Mouse (Mus musculus) stomach, postnatal 0 days (tissue): ENCODE measurements around the gene Tmem101.

Experiments
- CTCF ChIP-seq: IDR thresholded peaks from 2 replicates; pipeline ENCODE4 v1.5.1; 2016; ENCODE audit warnings: antibody characterized with exemption, low read depth, mild to moderate bottlenecking, moderate library complexity
- EP300 ChIP-seq: optimal IDR thresholded peaks from 2 replicates; pipeline ENCODE3; 2016; ENCODE audit warnings: antibody characterized with exemption

DNA sequence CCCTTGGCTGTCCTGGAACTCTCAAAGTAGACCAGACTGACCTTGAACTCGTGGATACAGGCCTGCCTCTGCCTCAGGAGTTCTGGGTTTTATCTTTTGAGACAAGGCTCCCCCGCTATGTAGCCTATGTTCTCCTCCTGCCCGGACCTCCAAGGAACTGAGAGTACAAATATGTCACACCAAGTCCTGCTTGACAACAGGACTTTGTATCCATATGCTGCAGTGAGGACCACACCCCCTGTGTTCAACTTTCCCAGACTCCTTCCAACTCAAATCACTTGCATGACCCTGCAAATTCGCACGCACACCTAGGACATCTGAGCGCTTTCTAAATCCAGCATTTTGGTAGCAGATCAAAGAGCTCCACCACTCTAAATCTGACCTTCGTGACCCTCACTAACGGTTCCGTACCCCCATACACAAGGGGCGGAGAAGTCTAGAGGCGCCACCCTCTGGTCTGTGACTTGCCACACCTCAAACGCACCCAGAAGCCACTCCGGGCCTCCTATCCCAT is 11.2 kb downstream of the Tmem101 start:
- TF ChIP-seq CTCF (no peak), EP300 (no peak)
